Mouse (Mus musculus) right cerebral cortex, postnatal 14 days (tissue): Measurements from ENCODE around the gene Fzd2.
"Not testable (repeated sequence)": the region's sequence is repeated elsewhere in the genome, so short reads cannot be mapped to it uniquely, and the experiment has no call there.

Experiments used
- DNase-seq: peaks from one replicate; pipeline ENCODE4 v3.0.0; 2022

The Fzd2 gene

DNA sequence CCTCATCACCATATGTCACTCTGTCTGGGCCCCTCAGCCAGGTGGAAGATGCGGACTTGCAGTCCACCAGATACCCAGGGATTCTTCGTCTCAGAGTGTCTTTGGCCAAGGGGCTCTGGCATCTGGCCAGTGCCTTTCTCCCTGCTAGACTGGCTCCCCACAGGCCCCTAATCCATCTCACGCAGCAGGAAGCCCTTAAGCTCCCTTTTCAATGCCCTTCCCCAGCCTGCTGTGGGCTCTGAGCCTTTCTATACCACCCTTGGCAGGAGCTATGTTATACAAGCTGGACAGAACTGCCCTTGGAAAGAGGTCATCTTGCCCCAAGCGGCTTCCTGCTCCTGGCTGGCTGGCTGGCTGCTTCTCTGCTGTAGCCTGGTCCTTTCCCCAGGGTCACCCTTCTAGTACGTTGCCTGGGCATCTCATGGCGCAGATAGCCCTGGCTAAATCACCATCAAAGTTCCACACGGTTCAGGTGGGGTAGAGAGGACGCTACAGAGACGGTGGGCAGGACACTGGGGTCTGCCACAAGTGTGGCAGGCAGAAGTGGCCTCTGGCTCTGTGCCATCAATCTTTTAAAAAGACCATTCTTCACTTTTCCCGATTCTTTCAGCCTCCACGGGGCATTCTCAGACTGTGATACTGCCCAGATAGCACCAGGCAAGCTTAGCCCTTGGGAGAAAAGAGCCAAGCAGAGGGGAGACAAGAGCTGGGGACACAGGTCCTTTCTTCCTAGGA, 22.7 kb upstream of the Fzd2 start:
- no peak for DNase-seq

DNA sequence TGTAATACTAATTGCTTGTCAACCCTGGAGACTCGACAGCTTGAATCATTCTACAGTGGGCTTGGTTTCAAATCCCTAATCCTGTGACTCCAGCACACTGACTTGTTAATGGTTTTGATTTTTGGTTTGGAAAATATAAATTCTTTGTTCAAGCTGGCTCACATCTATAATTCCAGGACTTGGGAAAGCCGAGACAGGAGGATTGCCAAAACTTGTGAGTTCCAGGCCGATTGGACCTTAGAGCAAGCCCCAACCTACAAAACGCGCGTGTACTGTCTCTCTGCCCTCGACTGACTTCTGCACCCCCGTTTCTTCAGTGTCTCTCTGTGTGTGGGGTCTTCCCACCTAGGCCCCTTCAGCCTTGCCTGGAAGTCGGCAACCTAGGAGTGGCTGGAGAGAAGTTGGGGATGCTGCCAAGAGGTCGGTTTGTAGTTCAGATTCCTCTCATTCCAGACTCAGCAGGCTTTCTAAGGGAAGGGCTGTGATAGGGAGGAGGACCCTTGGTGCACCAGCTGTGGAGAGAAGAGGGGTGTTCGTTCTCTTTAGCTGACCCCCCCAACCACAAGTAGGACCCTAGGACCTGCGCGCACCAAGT, 22.1 kb upstream of the Fzd2 start:
- DNase-seq: no peak

DNA sequence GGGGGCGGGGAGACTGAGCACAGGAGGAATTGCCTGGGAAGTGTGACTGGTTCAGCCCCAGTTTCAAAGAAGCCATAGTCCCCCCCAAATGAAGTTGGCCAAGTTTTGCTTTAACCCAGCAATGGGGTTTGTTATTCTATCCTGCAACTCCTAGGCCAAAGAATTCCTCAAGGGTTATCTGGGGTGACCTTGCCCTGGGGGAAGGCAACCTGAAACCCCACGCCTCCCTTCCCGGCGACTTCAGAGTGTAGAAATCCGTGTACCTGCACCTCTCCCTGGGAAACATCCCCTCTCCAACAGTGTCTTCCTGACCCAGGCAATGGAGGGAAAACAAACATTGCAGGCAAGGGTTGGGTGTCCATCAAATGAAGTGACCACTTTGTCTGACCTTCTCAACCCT, 21.5 kb upstream of the Fzd2 start:
- DNase-seq: no peak

GRCm38 (mm10) chr11:102586445-102587130, 17.6 kb upstream of the Fzd2 start:
- DNase-seq: no peak

GRCm38 (mm10) chr11:102587554-102587953, 16.6 kb upstream of the Fzd2 start:
- DNase-seq: no peak

DNA sequence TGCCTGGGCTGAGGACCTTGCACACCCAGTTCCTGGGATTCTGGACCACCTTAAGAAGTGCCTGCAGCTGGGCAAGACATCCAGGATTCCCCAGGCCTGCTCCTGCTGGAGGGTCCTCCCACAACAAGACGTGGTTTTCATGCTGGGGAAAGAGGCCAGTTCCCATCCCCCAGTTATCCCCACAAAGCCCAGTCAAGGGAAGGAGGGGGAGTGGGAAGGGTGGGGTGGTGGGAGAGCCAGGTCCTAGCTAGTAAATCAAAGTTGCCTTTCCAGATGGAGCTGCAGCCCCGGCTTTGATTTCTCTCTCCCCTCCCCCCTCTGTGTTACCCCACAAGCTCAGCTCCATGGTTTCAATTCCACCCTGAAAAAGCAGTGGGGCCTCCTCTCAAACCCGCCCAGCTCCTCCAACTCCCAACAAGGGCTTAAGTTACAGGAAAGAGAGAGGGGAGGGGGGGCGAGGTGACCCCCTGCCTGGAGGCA, 8.8 kb upstream of the Fzd2 start:
- no peak for DNase-seq

DNA sequence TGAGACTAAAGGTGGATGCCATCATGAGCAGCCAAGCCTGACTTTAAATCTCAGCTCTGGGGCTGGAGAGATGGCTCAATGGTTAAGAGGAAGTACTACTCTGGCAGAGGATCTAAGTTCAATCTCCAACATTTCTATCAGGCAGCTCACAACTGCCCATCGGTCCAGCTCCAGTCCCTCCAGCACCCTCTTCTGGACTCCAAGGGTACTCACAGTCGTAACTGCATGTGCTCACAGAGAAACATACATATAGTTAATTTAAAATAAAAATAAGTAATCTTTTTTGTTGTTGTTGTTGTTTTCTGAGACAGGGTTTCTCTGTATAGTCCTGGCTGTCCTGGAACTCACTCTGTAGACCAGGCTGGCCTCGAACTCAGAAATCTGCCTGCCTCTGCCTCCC, 4.3 kb upstream of the Fzd2 start:
- no peak for DNase-seq

- DNase-seq: no peak
Measured at GRCm38 (mm10) chr11:102602816-102603495, 1.2 kb upstream of the Fzd2 start.

DNA sequence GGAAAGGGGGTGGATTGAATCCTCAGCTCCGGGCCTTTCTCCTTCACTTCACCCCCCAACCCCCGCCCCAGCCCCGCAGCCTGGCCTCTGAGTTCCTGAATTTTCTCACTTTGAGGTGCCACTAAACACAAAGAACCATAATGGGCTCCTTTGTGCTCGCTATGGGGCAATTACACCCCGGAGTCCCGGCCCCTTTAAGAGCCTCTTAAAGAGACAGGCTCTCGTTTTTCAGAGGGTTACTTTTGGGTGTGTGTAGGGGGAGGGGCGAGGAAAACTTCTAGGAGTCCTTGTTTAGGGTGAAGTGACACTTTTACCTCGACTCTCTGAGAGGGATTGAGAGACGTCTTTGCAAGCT, 723 bp upstream of the Fzd2 start:
- DNase-seq: peak; percentile 16

- peak; percentile 39 for DNase-seq
Measured at GRCm38 (mm10) chr11:102604777-102605552, 769 bp downstream of the Fzd2 start.

DNA sequence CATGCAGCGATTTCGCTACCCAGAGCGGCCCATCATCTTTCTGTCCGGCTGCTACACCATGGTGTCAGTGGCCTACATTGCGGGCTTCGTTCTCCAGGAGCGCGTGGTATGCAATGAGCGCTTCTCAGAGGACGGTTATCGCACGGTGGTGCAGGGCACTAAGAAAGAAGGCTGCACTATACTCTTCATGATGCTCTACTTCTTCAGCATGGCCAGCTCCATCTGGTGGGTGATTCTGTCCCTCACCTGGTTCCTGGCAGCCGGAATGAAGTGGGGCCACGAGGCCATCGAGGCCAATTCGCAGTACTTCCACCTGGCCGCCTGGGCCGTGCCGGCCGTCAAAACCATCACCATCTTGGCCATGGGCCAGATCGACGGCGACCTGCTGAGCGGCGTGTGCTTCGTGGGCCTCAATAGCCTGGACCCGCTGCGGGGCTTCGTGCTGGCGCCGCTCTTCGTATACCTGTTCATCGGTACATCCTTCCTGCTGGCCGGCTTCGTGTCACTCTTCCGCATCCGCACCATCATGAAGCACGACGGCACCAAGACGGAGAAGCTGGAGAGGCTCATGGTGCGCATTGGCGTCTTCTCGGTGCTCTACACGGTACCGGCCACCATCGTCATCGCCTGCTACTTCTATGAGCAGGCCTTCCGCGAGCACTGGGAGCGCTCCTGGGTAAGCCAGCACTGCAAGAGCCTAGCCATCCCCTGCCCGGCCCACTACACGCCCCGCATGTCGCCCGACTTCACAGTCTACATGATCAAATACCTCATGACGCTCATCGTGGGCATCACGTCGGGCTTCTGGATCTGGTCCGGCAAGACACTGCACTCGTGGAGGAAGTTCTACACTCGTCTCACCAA, 1.6 kb downstream of the Fzd2 start:
- no peak for DNase-seq

DNA sequence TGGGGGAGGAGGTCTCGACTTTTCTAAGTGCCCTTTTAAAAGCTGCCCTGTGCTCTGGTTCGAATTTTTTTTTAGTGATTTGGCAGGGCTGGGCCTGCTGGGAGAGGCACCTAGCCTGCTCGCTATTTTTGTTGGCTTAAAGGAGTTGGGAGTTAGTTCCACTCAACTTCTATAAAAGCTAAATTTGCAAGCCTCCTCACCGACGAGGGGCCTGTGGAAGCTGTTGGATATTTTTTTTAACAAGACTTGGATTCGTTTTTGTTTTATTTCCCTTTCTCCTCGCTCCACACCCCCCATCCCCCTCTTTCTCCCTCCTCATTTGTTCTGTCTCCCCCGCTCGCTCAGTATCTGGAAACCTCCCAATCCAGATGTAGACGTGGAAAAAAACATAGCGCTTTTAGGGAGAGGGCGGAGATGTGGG, 2.6 kb downstream of the Fzd2 start:
- no peak for DNase-seq

DNA sequence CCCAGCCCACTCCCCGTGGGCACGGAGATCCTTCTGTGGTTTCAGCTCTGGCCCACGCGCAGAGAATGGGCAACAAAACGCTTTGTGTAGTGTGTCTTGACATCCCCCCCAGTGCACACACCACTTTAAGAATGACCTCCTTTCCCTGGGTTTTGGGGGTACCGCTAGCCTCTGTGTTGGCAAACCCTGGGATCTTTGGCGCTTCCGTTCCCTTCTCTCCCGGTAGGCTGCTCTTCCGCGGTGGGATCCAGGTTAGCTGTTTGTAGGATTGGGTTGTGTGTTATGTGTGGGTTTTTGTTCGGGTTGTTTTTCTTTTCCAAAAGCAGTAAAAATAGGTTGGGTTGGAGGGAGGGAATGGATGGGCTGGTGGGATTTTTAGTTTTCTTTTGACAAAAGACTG, 3.0 kb downstream of the Fzd2 start:
- not testable (repeated sequence) for DNase-seq

DNA sequence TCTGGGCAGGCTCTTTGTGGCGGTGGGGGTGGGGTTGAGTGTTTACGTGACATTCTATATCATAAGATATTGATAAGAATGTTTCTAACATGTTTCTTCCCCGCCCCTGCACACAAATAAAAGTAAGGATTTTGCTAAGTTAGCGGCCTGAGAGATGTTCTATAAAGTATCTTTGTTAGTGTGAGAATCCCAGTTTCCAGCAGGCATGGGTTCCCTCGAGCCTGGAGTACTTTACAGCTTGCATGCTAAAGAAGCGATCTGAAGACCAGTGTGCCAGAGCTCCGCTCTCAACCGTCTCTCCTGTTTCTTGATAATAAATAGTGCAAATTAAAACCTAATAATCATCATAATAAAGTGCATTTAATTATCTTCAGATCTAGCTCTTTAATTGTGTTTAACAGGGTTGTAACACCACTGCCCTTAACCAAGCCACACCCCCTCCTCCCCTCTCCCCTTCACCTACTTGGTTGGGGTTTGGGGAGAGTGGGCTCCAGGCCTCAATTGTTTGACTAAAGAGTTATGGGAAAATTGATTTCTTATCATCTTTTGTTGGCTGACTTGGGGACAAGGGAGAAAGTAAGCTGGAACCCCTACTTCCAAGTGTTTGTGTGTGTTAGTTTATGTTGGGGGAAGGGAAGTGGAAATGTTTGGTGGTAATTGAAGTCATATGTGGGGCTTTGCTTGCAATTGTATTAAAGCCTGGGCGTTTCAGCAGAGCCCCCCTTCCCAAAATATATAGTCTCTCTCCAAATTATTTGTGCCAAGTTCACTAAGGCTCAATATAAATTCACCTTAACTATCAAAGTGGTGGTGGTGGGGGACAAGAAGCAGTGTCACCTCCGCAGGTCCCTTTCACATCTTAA, 3.7 kb downstream of the Fzd2 start:
- no peak for DNase-seq

DNA sequence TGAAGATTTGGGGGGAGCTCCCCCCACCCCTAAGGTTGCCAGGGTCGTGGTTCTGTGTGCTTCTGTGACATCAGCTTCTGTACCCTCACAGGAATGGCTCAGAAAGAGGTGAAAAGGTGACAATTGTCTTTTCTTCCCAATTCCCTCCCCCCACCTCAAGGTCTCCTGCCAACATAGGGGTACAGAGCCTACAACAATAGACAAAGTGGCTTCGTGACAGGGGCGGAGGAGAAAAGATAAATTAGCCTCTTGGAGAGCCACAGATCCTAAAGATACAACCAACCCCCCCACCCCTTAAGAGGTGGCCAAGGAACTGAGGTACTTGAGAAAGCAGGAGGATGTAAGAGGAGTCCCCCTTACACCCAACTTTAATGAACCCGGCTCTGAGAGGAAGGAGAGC, 4.5 kb downstream of the Fzd2 start:
- DNase-seq: no peak

DNA sequence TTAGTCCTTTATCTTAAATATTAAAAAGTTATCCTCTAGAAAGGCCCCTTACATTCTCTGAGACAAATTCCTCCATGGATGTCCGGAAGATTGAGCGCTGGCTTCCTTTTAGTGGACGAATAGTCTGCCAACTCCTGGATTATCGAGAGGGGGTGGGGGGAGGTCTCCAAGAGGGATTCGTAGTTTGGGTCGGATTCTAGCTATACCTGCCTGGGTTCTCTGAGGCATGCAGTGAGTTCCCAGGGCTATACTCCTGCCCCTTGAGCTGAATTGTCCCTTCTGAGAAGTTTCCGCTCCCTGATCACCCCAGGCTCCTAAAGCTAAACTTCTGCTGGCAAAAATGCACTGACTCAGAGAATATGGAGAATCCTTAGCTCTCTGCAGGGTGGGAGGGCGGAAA, 5.3 kb downstream of the Fzd2 start:
- no peak for DNase-seq

DNA sequence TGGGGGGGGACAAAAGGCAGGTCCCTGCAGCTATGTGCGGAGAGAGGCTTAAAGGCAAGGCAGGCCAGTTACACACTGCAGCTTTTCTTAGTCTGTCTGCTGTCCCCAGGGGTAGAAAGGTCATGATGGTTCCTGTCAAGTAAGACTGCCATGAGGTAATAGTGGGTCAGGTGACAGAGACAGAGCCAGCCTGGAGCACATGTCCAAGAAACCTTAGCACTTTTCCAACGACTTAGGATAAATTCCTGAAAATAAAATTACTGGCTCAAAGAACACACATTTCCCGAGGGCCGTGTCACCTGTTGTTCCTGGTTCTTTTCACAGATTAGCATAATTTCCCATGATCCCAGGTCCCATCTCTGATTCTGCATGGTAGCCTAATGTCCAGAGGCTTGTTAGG, 6.1 kb downstream of the Fzd2 start:
- DNase-seq: no peak

DNA sequence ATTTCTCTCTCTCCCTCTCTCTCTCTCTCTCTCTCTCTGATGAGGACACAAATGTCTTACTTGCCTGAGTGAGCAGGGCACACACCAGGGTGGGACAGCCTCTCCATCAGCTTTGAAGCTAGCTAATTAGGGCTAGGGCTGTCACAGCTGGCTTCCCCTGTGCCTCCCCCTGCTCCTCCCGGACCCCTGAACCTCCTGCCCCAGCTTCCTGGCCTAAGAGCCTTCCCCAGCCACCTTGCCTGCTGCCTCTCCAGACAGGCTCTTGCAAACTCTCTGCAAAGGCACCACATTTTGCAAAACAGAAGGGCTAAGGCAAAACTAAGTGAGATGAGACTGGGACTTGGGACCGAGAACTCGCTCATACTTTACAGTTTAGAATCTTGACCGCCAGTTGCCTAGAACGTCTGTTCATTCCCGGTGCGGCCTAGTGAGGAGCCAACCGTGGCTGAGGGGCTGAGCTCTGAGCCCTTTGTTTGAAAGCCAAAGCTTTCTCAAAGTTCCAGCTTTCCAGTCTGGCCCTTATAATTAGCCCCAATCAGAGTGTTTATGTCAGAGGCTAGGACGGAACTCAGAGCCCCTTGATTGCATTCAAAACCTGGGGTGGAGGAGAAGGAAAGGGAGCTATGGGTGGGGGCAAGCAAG, 6.6 kb downstream of the Fzd2 start:
- no peak for DNase-seq

DNA sequence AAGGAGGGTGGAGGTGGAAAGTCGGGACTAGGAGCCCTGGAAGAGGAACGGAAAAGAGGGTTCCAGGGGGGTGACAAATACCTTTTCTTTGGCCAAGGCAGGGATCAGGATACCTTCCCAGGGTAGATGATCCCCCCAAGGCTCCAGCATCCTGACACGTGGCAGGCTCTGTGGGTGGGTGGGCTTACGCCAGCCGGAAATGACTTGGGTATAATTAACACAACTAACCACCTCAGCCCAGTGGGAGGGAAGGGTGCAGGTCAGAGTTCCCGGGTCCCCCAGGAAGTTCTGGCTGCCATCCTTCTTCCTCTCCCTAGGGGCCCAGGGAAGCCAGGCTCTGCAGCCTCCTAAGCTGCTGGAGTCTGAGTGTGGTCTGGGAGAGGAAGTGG, 7.1 kb downstream of the Fzd2 start:
- DNase-seq: no peak

- no peak for DNase-seq
Measured at GRCm38 (mm10) chr11:102619449-102619848, 15.3 kb downstream of the Fzd2 start.
